Mouse (Mus musculus) gastrocnemius, postnatal 10 days (tissue): Measurements from ENCODE around the gene Mndal. TPM values are rescaled to one million over a fixed set of nuclear protein-coding genes. Genes with fewer than 3 reads are reported as not detected.
"Not testable (repeated sequence)": the region's sequence is repeated elsewhere in the genome, so short reads cannot be mapped to it uniquely, and the experiment has no call there.

Source experiments
- DNase-seq: peaks from one replicate; pipeline ENCODE4 v3.0.0; 2021; ENCODE audit warnings: mixed read lengths
- long read RNA-seq, 2 experiments: library from polyadenylated mRNA; stranded (forward); transcript quantifications; one replicate each; pipeline ENCODE4 v2.0.0; 2021
- total RNA-seq, 2 experiments: library from RNA; stranded (reverse); gene quantifications; 2 replicates each; pipeline ENCODE4 v1.2.3; 2021

Gene Mndal
- total RNA-seq, result 1 to 10 TPM; 5.1 to 7.8 TPM
- long read RNA-seq, experiment 1, partial matches to known transcripts, result 1 of 4 reads
- long read RNA-seq, experiment 1, other reads (novel, unspliced or antisense), result 2 of 4 reads
- long read RNA-seq, experiment 2, partial matches to known transcripts, result 1 of 3 reads
- long read RNA-seq, experiment 2, other reads (novel, unspliced or antisense), result 2 of 3 reads

DNA sequence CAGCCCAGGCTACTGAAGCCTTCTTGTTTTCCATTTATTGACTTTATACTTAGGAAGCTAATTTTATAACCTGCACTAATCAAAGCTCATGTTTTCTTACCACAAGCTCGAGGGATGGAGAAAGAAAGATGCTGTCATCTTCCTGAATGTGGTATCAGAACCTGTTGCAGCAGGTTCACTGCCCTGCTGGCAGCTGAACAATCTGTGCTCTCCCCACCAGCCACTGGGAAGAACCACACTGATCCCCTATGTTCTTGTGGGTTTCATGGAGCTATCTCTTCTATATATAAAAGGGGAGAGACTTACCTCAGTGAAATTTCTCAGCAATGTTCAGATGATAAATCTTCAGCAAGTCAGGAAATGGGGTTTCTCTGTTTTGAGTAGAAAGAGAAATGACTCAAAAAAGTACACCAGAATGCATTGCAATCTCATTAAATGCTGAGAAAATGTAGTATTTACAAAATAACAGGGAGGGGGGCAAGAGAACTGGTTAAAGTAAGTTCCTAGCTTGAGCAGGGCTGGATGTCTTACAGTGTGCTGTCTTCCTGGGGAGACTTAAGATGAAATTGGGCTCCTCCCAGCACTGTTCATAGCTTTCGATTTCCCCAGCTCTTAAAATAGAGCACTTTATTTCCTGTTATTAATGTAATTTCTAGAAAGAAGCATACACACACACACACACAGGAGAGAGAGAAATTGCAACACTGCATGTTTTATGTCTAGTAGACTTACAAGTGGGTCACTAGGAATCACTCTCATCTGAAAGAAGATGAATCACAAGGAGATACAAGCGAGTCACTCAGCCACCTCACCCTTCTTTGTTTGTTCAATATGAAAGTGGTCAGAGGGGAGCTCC lies at the start of gene Mndal, which contains the start of gene Ifi203:
Mndal (minus strand) TSS at position 568 of the 856 bp plus-strand sequence.
Ifi203 (minus strand) TSS at position 749 of the 856 bp plus-strand sequence.
- DNase-seq, result not testable (repeated sequence)

DNA sequence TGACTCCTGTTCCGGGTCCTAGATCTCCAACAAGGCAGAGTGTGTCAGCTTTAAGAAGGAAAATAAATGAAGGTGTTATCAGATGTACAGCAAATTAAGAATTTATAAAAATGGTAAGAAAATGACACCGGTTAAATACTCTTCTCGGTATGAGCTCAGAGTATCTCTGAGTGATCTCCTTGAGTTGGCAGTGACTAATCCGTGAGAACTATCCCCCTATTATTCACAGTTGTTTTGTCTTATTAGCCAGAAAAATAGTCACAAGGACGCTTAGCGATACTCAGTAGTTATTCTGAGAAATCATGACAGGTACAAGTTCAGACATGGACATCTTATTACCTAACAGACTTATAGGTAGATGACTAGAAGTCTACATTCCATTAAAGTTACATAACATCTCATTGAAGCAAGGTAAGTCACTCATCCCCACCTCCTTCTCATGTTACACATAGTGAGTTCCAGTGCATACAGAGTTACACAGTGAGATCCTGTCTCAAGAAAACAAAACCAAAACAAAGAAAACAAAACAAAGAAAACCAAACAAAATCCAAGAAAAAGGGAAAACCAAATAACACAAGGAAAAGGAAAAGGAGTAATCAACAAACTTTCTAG lies 40.5 kb upstream of the Mndal start, which contains the start of gene Ifi202b:
Ifi202b (minus strand) TSS at position 51 of the 612 bp plus-strand sequence.
- DNase-seq, result not testable (repeated sequence)

DNA sequence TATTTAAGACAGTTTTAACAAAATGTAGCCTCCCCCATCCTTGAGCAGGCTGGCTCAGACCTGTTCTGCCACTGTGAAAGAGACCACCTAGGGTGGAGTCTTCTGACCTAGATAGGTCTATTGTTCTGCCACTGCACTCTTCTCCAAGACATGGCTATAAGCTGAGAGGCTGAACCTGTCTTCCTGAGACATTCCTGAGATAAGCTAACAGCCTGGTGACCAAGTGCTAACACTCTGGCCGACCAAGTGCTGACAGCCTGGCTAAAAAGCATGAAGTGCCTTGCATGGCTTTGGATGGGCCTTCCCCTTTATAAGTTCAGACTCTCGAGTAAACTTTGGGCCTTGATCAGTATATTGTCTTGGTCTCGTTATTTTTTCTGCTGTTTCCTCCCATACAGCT lies 38.7 kb upstream of the Mndal start:
- not testable (repeated sequence) for DNase-seq

DNA sequence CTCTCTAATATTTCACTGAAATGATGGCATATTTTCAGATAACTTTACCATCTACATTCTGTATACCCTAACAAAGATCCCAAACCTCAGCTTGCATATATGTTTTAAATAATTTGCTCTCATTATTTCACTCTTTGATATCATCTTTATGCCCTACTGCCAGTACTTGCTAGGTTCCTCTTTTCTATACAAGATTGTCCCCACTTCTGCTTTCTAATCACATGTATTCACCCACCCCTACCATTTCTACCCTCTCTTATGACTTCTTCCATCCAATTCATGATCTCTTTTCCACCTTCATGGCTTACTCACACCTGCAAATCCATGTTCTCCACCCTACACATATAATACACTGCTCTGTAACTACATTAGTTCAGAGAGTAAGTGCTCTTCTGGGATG lies 35.3 kb upstream of the Mndal start:
- no peak for DNase-seq

DNA sequence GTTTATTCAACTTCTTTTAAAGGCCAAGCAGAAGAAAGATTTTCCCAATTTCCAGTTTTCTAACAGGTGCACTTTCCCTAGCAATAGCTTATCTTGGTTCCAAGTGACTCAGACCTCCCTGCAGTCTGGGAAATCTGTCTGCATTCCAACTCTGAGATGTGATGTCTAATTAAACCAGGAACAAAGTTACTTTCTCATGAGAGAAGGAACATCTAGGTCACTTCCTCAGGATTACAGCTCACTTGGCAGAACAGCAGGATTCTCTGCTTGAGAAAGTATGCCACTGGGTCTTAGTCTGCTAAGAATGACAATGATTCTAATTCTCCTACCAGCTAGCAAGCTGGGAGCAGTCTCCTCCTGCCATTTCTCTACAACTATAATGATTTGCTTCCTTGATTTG lies 30.8 kb upstream of the Mndal start:
- no peak for DNase-seq

DNA sequence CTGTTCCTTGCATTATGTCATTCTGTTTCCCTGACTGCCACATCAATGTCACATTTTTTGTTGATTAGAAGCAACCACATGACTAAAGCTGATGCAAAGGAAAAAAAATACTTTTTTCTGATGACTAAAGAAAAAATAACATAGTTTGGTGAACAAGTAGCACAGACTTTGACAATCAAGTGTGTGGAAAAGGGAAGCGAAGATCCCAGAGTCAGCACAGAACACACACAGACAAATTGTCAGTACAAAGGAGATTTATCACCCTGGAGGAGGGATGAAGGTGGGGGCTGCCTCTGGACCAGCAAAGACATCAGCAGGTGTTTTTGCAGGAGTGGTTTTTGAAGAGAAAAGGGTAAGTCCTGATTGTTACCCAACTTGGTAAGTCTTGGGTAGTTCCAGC lies 19.2 kb upstream of the Mndal start:
- DNase-seq, result not testable (repeated sequence)

DNA sequence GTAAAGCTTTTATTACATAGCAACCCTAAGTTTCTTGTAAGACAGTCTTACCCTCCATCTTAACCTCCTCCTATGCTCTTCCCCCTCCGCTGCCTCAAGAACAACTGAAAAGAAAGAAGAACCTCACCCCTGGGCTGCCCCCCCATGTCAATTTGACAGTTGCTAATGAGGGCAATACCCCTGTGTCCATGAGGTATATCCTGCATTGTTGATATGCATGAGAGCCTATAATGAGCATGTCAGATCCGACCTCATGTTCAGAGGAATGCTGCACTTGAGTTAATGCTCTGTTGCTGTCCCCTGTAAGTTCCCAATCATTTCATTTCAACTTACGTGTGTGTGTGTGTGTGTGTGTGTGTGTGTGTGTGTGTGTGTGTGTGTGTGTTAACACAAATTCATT lies 17.7 kb upstream of the Mndal start:
- not testable (repeated sequence) for DNase-seq

DNA sequence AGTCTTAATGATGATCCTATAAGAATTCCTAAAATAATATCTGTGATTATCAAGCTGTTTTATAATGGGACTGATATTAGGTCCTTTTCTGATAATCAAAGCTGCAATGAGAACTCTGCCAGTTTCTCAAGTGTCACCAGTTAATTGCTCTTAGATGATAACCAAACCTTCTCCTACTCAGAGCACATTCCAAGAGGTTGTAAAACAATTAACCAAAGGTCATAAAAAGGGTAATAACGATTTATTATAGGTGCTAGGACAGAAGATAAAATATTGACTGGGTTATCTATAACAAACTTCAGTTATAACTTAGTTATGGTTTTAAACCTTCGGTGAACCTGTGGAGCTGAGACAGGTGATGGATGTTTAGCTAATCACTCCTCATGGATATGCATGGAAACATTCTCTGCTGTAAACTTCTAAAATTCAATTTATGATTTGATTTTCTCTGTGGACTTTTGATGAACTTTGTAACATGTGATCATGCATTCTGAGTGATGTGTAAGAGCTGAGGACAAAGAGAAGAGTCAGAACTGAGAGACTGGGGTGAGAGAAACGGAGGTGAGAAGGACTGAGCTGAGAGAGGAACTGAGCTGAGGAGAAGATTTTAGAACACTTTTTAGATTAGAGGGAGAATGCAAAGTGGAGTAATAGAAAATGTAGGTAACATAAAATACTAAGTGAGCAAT lies 13.7 kb upstream of the Mndal start:
- not testable (repeated sequence) for DNase-seq

DNA sequence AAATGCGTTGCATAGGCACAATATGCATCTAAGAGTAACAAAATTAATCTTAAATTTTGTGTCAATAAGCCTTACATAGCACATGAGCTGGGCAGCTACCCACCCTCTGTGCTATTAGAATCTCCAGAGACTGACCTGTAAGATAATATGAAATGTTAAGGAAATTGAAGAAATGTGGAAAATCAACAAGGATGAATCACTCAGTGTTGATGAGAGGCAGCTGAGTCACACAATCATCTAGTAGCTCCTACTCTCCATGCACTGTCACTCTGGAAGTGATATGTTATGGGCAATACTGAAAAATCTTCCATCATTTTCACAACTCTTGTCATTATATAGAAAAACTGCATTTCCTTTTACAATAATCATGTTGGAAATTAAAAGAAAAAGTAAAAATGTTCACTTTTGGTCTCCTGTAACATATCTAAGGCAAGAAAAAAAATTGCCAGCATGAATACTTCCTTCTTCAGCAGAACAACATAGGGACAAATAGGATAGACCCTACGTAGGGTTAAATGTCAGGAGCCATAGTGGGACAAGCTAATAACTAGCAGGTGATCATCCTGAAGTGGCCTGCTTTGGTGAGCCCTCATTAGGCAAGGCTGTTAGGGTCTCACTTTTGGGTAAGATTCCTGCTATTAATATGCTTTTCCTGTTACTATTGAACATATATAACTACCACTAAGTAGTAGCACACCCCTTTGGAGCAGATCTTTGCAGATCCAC lies 12.9 kb upstream of the Mndal start:
- DNase-seq, result no peak

DNA sequence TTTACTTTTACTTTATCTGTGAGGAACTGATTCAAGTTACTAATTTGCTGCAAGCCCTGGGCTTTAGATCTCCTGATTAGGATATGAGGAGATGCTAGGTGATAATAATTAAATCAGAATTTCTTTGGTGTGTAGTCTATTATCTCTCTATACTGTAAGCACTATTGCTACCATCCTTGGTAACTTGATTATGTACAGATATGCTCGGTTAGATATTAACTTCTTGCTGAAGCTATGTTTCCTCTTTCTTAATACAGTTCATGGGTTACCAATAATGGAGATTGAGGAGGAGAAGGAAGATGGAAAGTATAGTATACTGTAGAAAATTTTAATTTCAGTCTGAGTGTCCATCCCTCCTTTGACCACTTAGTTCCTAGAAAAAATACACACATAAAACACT lies 11.3 kb upstream of the Mndal start:
- DNase-seq, result no peak

DNA sequence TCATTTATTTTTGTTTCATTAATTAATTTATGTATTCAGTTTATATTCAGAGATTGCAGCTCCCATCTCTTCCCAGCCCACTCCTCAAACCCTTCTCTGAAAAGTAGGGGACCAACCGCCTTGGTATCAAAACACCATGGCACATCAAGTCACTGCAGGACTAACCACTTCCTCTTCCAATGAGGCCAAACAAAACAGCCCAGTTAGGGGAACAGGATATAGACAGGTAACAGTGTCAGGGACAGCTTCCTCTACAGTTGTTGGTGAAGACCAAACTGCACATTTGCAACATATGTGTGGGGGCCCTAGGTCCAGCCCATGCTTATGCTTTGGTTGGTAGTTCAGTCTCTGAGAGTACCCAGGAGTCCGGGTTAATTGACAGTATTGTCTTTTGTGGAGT lies 6.8 kb upstream of the Mndal start:
- not testable (repeated sequence) for DNase-seq

DNA sequence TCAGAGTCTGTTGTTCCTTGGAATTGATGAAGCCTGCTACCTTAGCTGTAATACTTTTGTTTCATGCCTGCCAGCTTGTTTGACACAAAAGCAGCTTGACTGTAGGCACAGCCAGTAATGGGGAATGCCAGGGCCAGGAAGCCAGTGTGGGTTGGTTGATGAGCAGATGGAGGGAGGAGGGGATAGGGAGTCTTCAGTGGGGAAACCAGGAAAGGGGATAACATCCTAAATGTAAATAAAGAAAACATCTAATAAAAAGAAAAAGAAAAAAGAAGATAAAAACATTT lies 432 bp upstream of the Mndal start:
- not testable (repeated sequence) for DNase-seq

DNA sequence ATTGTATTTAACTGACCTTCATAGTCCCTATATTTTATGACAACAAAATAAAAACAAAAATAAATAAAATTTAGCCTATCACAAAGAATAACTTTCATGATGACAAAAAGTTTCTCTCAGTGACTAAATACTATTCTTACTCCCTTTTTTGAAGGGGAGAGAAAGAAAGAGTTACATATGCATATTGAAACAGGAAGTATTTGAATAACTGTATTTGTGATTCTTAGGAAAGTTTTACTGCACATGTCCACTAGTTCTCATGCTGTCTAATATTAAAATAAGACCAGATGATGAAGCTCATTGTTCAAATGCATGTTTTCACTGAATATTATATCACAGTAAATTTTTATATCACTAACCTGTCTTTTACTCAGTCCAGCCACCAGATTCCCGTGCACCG lies 769 bp downstream of the Mndal start:
- not testable (repeated sequence) for DNase-seq

DNA sequence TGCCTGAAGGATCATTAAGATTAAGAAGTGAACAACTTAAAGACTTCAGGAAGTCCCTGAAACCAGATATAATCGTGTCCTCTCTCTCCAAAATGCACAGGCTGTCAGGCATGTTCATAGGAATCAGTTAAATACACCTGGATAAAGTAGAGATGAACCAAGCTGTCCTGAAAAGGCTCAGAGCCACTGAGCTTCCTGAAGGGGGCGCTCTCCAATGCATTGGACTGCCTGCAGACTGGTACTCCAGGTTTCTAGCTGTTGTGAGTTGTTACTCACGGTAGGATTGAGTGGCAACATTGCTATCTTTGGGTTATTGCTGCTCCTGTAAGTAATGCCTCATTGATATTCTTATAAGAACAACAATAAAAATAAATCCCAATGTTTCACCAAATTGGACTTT lies 23.0 kb downstream of the Mndal start:
- not testable (repeated sequence) for DNase-seq

DNA sequence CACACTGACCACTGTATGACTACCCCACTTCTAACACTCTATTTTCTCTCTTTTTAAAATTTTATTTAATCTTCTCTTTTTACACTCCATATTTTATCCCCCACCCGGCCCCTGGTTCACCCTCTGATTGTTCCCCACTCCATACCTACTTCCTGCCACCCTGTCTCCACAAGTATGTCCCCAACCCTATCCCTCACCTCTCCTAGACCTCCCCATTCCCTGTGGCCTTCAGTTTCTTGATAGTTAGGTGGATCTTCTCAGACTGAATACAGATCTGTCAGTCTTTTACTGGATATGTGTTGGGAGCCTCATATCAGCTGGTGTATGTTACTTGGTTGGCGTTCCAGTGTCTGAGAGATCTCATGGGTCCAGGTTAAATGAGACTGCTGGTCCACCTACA lies 27.7 kb downstream of the Mndal start:
- no peak for DNase-seq

DNA sequence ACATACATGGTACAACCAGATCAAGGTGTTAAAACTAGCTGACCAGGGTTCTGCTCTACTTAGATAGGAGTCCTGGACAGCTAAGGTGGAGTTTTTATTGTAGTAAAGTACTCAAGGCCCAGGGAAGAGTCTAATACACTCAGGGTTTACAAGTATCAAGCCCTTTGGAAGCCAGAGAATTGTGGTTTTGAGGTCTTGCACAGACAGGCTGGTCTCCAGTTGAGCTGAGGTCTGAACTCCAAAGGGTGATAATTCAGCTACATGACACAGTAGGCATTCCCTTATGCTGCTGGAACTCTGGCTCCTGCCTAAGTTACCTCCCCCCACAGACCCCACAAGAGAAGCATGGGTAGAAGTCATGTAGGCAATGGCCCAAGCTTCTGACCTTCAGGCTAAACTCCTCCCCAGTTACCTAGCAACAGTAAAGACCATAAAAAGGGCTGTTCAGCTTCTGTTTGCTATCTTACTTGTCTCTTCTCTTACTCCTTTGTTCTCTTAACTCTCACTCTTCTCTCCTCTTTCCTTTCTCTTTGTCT lies 29.0 kb downstream of the Mndal start:
- not testable (repeated sequence) for DNase-seq

DNA sequence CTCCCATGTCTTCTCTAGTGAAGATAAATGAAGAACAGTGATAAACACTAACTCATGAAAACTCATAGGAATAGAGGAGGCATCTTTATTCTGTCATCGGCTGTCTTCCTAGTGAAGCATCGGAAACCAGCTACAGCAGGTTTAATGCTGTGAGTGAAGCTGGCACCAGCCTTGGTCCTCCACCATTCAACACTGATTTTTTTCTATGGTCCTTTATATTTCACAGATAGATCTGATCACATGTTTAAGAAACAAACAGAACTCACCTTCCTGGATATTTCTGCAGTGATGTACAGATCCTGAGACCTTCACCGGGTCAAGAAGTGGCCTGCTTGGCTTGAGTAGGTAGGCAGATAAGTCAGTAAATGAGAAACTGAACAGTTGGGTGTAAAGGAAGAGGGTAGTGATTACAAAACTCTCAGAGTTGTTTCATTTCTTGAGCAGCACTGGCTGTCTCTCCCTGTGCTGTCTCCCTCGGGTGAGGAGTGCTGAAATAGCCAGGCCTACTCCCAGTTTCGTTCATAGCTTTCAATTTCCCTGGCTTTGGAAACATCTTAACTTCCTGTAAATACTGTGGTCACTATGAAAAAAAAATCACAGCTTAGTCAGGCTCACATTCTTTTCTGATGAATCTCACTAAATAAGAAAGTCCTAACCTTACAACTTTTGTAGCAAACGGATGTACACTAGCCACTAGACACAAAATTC lies 29.6 kb downstream of the Mndal start, which contains the start of gene Ifi211:
Ifi211 (minus strand) TSS at position 499 of the 708 bp plus-strand sequence.
- DNase-seq, result not testable (repeated sequence)

DNA sequence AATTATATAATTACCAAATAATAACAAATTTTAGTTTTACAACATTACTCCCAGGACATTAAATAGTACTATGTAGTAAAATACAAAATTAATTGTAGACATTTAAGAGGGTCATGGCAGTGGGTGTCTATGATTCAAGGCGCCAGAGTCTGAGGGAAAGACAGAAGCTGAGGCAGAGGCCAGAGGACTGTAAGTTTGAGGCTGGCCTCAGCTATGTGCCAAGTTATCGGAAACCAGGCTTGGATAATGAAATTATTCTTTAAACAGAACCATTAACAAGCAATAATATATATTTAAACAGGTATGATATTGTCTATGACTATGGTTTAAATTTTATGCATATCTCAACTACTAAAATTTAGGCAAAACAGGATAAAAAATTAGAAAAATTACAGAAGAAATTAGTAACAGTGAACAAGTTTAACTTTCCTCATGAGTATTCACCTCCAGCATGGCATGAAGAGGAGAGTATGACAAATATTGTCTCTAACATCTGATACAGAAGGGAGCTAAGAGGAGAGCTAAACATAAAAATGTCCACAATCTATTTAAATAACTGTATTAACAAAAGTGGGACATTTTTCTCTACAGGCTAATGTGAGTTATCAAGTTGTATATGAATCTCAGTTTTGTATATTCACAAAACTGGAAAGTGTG lies 30.4 kb downstream of the Mndal start:
- DNase-seq, result no peak

DNA sequence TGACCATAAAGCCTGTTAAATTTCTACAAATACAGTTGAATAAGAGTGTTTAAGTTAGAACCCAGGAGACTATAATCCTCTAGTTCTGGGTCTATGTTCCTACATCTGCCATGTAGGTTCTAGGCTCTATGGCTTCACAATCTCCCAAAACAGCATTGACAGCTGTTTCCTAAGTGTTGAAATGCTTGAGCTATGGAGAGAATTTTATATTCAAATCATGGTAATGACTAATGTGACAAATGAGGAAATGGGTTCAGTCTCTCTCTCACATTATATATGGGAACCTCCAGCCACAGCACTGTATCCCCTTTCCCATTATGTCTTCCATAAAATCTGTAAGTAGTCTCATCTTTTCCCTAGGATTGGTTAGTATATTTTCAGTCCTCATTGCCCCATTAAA lies 33.9 kb downstream of the Mndal start:
- DNase-seq, result not testable (repeated sequence)

DNA sequence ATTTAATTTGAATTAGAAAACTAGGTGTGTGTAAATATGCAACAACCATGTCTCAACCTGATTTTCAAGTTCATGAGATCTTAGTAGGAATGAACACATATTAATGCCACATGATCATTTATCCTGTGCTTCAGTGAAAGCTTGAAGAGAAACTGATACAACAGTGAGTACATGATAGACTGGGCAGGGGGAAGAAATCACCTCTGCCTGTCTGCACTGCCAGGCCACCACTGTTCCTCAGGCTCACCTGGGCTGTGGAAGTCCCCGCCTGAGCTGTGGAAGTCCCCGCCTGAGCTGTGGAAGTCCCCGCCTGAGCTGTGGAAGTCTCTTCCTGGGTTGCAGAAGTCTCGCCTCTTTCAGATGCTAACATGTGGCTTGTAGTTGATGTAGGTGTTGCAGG lies 36.4 kb downstream of the Mndal start:
- DNase-seq, result not testable (repeated sequence)
